Mouse (Mus musculus): ENCODE results near the gene Cntn1. TPM values are rescaled to one million over a fixed set of nuclear protein-coding genes. Genes with fewer than 3 reads are reported as not detected.

Cntn1 gene
- polyA plus RNA-seq, 1 experiment = 0.76 TPM

DNA sequence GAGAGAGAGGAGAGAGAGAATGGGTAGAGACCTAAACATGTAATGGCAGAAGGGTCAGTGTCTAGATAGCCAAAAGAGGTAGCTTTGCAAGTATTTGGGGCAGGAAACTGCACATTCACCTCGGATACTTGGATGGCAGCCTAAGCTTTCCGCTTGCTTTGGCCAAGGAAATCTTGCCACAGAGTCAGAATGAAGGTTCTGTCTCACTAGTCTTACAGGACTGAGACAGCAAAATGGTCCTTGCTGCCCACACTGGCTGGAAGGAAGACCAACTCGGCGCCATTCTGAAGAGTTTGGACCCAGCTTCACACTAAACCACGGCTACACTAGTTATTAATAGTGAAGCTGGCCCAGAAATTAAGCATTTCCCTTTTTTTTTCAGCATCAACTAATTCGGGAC lies 230.0 kb downstream of the Cntn1 start:
- H3K9ac ChIP-seq (ENCODE audit: low read depth, poor library complexity, severe bottlenecking) = no peak overlapping the region
- H3K4me3 ChIP-seq (ENCODE audit: low read depth, low read length) = no peak overlapping the region
- no peaks in the 10 kb centered on the region for H3K4me1 ChIP-seq (ENCODE audit: control insufficient read depth, insufficient read depth, low read length)
- no peaks in the 10 kb centered on the region for H3K36me3 ChIP-seq (ENCODE audit: control insufficient read depth, insufficient read depth, low read length, poor library complexity, severe bottlenecking)
- no peak overlapping the region for H3K27ac ChIP-seq (ENCODE audit: insufficient read depth, low read length)
- no peaks in the 10 kb centered on the region for H3K27me3 ChIP-seq (ENCODE audit: control insufficient read depth, insufficient read depth, low read length, poor library complexity, severe bottlenecking)
- no peaks in the 10 kb centered on the region for H3K9me3 ChIP-seq (replicated peaks; ENCODE audit: control insufficient read depth, insufficient read depth, low read length, poor library complexity, severe bottlenecking)
- TF ChIP-seq POLR2A (IDR thresholded peaks at IDR 0.05; ENCODE audit: insufficient read depth, low read length) (no peak), EP300 (IDR thresholded peaks at IDR 0.05; ENCODE audit: insufficient read depth, low read depth, low read length) (no peak), CTCF (IDR thresholded peaks at IDR 0.05; ENCODE audit: low read depth, low read length) (no peak)

DNA sequence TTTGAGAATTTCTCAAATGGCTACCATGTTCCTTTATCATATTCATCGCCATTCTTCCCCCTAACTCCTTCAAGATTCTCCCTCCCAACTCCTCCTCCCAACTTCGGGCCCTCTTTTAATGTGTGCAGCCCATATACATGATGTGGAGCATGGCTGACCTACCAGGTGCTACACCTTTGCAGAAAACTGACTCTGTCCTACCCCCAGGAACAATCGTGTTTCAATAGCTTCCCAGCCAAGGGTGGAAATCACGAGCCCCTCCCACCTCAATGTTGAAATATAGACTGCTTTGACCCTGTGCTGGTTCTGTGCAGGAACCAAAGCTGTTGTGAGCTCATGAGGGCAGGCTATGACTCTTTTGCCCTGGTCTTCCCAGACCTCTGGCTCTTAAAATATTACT lies 236.7 kb downstream of the Cntn1 start:
- no peak overlapping the region for H3K4me3 ChIP-seq (ENCODE audit: low read depth, low read length)
- H3K9me3 ChIP-seq (replicated peaks; ENCODE audit: control insufficient read depth, insufficient read depth, low read length, poor library complexity, severe bottlenecking) = no peaks in the 10 kb centered on the region
- H3K9ac ChIP-seq (ENCODE audit: low read depth, poor library complexity, severe bottlenecking) = no peak overlapping the region
- no peak for TF ChIP-seq POLR2A (IDR thresholded peaks at IDR 0.05; ENCODE audit: insufficient read depth, low read length)
- TF ChIP-seq EP300 (IDR thresholded peaks at IDR 0.05; ENCODE audit: insufficient read depth, low read depth, low read length) = no peak
- TF ChIP-seq CTCF (IDR thresholded peaks at IDR 0.05; ENCODE audit: low read depth, low read length) = no peak
- no peaks in the 10 kb centered on the region for H3K4me1 ChIP-seq (ENCODE audit: control insufficient read depth, insufficient read depth, low read length)
- no peaks in the 10 kb centered on the region for H3K27me3 ChIP-seq (ENCODE audit: control insufficient read depth, insufficient read depth, low read length, poor library complexity, severe bottlenecking)
- H3K27ac ChIP-seq (ENCODE audit: insufficient read depth, low read length) = no peak overlapping the region
- H3K36me3 ChIP-seq (ENCODE audit: control insufficient read depth, insufficient read depth, low read length, poor library complexity, severe bottlenecking) = no peaks in the 10 kb centered on the region

GRCm38 (mm10) chr15:92296479-92296878 lies 245.5 kb downstream of the Cntn1 start:
- no peaks in the 10 kb centered on the region for H3K36me3 ChIP-seq (ENCODE audit: control insufficient read depth, insufficient read depth, low read length, poor library complexity, severe bottlenecking)
- no peak overlapping the region for H3K9ac ChIP-seq (ENCODE audit: low read depth, poor library complexity, severe bottlenecking)
- TF ChIP-seq POLR2A (IDR thresholded peaks at IDR 0.05; ENCODE audit: insufficient read depth, low read length) (no peak), CTCF (IDR thresholded peaks at IDR 0.05; ENCODE audit: low read depth, low read length) (no peak), EP300 (IDR thresholded peaks at IDR 0.05; ENCODE audit: insufficient read depth, low read depth, low read length) (no peak)
- no peaks in the 10 kb centered on the region for H3K27me3 ChIP-seq (ENCODE audit: control insufficient read depth, insufficient read depth, low read length, poor library complexity, severe bottlenecking)
- H3K9me3 ChIP-seq (replicated peaks; ENCODE audit: control insufficient read depth, insufficient read depth, low read length, poor library complexity, severe bottlenecking) = no peaks in the 10 kb centered on the region
- H3K4me3 ChIP-seq (ENCODE audit: low read depth, low read length) = no peak overlapping the region
- H3K27ac ChIP-seq (ENCODE audit: insufficient read depth, low read length) = no peak overlapping the region
- H3K4me1 ChIP-seq (ENCODE audit: control insufficient read depth, insufficient read depth, low read length) = no peaks in the 10 kb centered on the region

- no peaks in the 10 kb centered on the region for H3K27me3 ChIP-seq (ENCODE audit: control insufficient read depth, insufficient read depth, low read length, poor library complexity, severe bottlenecking)
- H3K4me1 ChIP-seq (ENCODE audit: control insufficient read depth, insufficient read depth, low read length) = no peaks in the 10 kb centered on the region
- no peak overlapping the region for H3K27ac ChIP-seq (ENCODE audit: insufficient read depth, low read length)
- no peaks in the 10 kb centered on the region for H3K36me3 ChIP-seq (ENCODE audit: control insufficient read depth, insufficient read depth, low read length, poor library complexity, severe bottlenecking)
- no peak overlapping the region for H3K4me3 ChIP-seq (ENCODE audit: low read depth, low read length)
- TF ChIP-seq POLR2A (IDR thresholded peaks at IDR 0.05; ENCODE audit: insufficient read depth, low read length) = no peak
- no peak for TF ChIP-seq EP300 (IDR thresholded peaks at IDR 0.05; ENCODE audit: insufficient read depth, low read depth, low read length)
- TF ChIP-seq CTCF (IDR thresholded peaks at IDR 0.05; ENCODE audit: low read depth, low read length) = no peak
- H3K9me3 ChIP-seq (replicated peaks; ENCODE audit: control insufficient read depth, insufficient read depth, low read length, poor library complexity, severe bottlenecking) = no peaks in the 10 kb centered on the region
- H3K9ac ChIP-seq (ENCODE audit: low read depth, poor library complexity, severe bottlenecking) = no peak overlapping the region
Observed at GRCm38 (mm10) chr15:92302796-92303195, 251.8 kb downstream of the Cntn1 start.

DNA sequence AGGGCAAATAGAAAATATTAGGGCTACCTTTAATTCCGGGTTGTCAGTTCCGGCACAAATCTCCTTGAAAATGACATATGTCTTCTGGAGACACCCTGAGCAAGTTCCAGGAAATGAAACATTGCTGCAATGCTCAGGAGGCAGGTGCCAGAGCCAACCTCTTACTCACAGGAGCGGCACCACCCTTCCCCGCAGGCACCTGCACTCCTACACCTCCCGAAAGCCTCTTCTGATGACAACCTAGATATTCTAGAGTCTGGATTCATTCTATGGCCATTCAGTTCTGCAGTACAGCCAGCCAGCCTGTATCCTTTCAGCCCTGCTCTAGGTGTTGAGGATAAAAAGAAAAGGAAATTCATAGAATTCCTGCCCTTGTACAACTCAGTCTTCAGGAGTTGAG lies 253.3 kb downstream of the Cntn1 start:
- Histone ChIP-seq H3K27ac (ENCODE audit: insufficient read depth, low read length) (no peak overlapping the region), H3K9ac (ENCODE audit: low read depth, poor library complexity, severe bottlenecking) (no peak overlapping the region), H3K4me1 (ENCODE audit: control insufficient read depth, insufficient read depth, low read length) (no peaks in the 10 kb centered on the region), H3K9me3 (replicated peaks; ENCODE audit: control insufficient read depth, insufficient read depth, low read length, poor library complexity, severe bottlenecking) (no peaks in the 10 kb centered on the region), H3K36me3 (ENCODE audit: control insufficient read depth, insufficient read depth, low read length, poor library complexity, severe bottlenecking) (no peaks in the 10 kb centered on the region), H3K27me3 (ENCODE audit: control insufficient read depth, insufficient read depth, low read length, poor library complexity, severe bottlenecking) (no peaks in the 10 kb centered on the region), H3K4me3 (ENCODE audit: low read depth, low read length) (no peak overlapping the region)
- TF ChIP-seq POLR2A (IDR thresholded peaks at IDR 0.05; ENCODE audit: insufficient read depth, low read length) = no peak
- no peak for TF ChIP-seq EP300 (IDR thresholded peaks at IDR 0.05; ENCODE audit: insufficient read depth, low read depth, low read length)
- no peak for TF ChIP-seq CTCF (IDR thresholded peaks at IDR 0.05; ENCODE audit: low read depth, low read length)

DNA sequence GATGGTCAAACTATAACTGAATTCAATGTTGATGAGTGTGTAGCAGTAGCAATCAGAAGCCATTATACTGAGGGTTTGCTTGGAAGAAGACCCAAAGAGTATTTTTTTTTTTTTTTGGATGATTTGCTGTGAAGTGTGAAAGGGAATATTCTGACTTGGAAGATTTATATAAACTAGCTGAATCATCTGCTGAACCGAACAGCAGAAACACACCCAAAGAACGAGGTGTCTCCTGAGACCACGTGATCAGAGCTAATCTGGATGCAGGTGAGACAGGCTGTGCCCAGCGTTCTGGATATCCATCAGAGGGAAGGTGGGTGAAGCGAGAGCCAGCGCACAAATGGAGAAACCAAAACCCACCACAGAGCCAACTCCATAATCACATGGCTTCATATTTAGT lies 271.0 kb downstream of the Cntn1 start:
- Histone ChIP-seq H3K9me3 (replicated peaks; ENCODE audit: control insufficient read depth, insufficient read depth, low read length, poor library complexity, severe bottlenecking) (no peaks in the 10 kb centered on the region), H3K4me1 (ENCODE audit: control insufficient read depth, insufficient read depth, low read length) (no peaks in the 10 kb centered on the region), H3K27ac (ENCODE audit: insufficient read depth, low read length) (no peak overlapping the region), H3K4me3 (ENCODE audit: low read depth, low read length) (no peak overlapping the region), H3K36me3 (ENCODE audit: control insufficient read depth, insufficient read depth, low read length, poor library complexity, severe bottlenecking) (no peaks in the 10 kb centered on the region), H3K9ac (ENCODE audit: low read depth, poor library complexity, severe bottlenecking) (no peak overlapping the region), H3K27me3 (ENCODE audit: control insufficient read depth, insufficient read depth, low read length, poor library complexity, severe bottlenecking) (no peaks in the 10 kb centered on the region)
- TF ChIP-seq CTCF (IDR thresholded peaks at IDR 0.05; ENCODE audit: low read depth, low read length) (no peak), POLR2A (IDR thresholded peaks at IDR 0.05; ENCODE audit: insufficient read depth, low read length) (no peak), EP300 (IDR thresholded peaks at IDR 0.05; ENCODE audit: insufficient read depth, low read depth, low read length) (no peak)
